Mouse (Mus musculus) limb, embryonic 11.5 days (tissue): ENCODE data around the gene Cfap97d1. TPM values are rescaled to one million over a fixed set of nuclear protein-coding genes. Genes with fewer than 3 reads are reported as not detected.

ENCODE experiments used
- ATAC-seq: fragments of 200-750 bp; cut with Nextera tagmentation; 2 replicates; pipeline ENCODE4 v1.8.0; 2017; ENCODE audit warnings: low read depth; ENCODE audit not compliant: insufficient number of reproducible peaks, low FRiP score, low TSS enrichment
- DNase-seq: peaks from one replicate; pipeline ENCODE4 v3.0.0-alpha.2; 2015; ENCODE audit warnings: low spot score
- H3K27ac ChIP-seq: fragments of 300-500 bp; sonication (generic); replicated peaks from 2 replicates; pipeline ENCODE4 v1.5.1; 2014; ENCODE audit warnings: low read depth, mild to moderate bottlenecking, low read length
- H3K27me3 ChIP-seq: fragments of 300-500 bp; sonication (generic); 2 replicates; pipeline ENCODE4 v1.6.1; 2014; ENCODE audit warnings: mild to moderate bottlenecking, low read length, mixed read lengths; ENCODE audit not compliant: control insufficient read depth, insufficient read depth
- H3K36me3 ChIP-seq: fragments of 300-500 bp; sonication (generic); 2 replicates; pipeline ENCODE4 v1.6.1; 2014; ENCODE audit warnings: mild to moderate bottlenecking, low read length, moderate library complexity, mixed read lengths; ENCODE audit not compliant: control insufficient read depth, insufficient read depth
- H3K4me1 ChIP-seq: fragments of 300-500 bp; sonication (generic); 2 replicates; pipeline ENCODE4 v1.6.1; 2014; ENCODE audit warnings: low read length, mixed read lengths; ENCODE audit not compliant: control insufficient read depth, insufficient read depth
- H3K4me2 ChIP-seq: fragments of 300-500 bp; sonication (generic); 2 replicates; pipeline ENCODE4 v1.6.1; 2014; ENCODE audit warnings: low read depth, mild to moderate bottlenecking, moderate library complexity; ENCODE audit not compliant: severe bottlenecking
- H3K4me3 ChIP-seq: fragments of 300-500 bp; sonication (generic); 2 replicates; pipeline ENCODE4 v1.5.1; 2014; ENCODE audit warnings: low read depth, low read length
- H3K9ac ChIP-seq: fragments of 300-500 bp; sonication (generic); 2 replicates; pipeline ENCODE4 v1.6.1; 2014; ENCODE audit warnings: mild to moderate bottlenecking, low read length
- H3K9me3 ChIP-seq: fragments of 300-500 bp; sonication (generic); 2 replicates; pipeline ENCODE4 v1.6.1; 2016; ENCODE audit warnings: low read length; ENCODE audit not compliant: control insufficient read depth
- WGBS: fragments of 180-500 bp; shearing (Covaris S2); extraction: QIAGEN DNeasy Blood & Tissue Kit; methylation state at CpG from one replicate; pipeline ENCODE4 v1.1.7; 2014; 5-methylcytosine and 5-hydroxymethylcytosine counted together
- polyA plus RNA-seq: library from polyadenylated mRNA; unstranded; fragments of >200 nt; fragmentation: Nextera tagmentation; extraction: Ambion mirVana; gene quantifications from 2 replicates; pipeline ENCODE4 v1.2.1, GENCODE M21; 2014

The Cfap97d1 gene
- polyA plus RNA-seq, 1 experiment from 2014 or later: not detected

DNA sequence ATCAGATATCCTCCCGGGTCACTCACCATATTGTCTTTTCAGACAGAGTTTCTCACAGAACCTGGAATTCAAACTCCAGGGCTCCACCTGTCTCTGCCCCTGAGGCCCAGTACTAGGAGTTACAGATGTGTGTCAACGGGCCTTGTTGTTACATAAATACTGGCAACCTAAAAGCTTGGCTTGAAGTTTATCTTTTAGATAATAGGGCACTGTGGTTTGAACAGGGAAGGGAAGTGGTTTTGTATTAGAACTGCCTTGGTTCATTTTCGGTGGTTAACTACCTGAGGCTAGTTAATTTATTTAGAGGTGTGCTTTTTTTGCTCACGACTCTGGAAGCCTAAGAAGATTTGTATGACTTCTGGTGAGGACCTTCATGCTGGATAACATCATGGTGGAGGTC is 30.6 kb upstream of the Cfap97d1 start:
- H3K9me3 ChIP-seq: no peaks in the 10 kb centered on the region
- whole genome bisulfite sequencing: 71% methylated on average over 4 of the region's 4 CpGs
- H3K4me3 ChIP-seq: no peak overlapping the region
- H3K27ac ChIP-seq: no peak overlapping the region
- no peak overlapping the region for H3K9ac ChIP-seq
- H3K4me1 ChIP-seq: peaks cover 6% of the 10 kb centered on the region; the same call in 1 of the 2 replicates
- H3K36me3 ChIP-seq: no peaks in the 10 kb centered on the region
- ATAC-seq (no peak), DNase-seq (no peak)
- no peak overlapping the region for H3K4me2 ChIP-seq
- no peaks in the 10 kb centered on the region for H3K27me3 ChIP-seq

GRCm38 (mm10) chr11:101957476-101957875 is 26.6 kb upstream of the Cfap97d1 start:
- Histone ChIP-seq H3K4me3 (no peak overlapping the region), H3K9me3 (no peaks in the 10 kb centered on the region), H3K27me3 (peaks cover 13% of the 10 kb centered on the region; the same call in 1 of the 2 replicates), H3K4me2 (no peak overlapping the region), H3K4me1 (peaks cover 6% of the 10 kb centered on the region; the same call in 1 of the 2 replicates), H3K27ac (no peak overlapping the region), H3K36me3 (no peaks in the 10 kb centered on the region), H3K9ac (no peak overlapping the region)
- 65% methylated on average over 5 of the region's 5 CpGs for WGBS
- ATAC-seq (no peak), DNase-seq (no peak)

DNA sequence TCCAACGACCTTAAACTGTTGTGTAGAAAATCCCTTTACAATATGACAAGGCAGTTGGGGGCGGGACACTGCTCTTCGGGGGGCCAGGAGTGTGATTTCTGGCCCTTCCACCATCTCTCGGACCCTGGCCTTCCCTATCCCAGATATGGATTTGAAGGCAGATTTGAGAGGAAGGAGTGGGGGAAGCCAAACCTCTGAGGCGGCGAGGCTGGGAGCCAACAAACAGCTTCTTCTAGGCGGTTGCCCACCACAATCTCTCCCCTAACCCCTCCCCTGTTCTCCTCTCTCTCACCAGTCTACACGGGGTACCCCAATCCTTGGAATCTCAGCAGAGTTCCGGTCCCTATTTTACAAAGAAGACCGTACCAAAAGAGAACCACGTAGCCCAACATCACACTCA is 21.0 kb upstream of the Cfap97d1 start:
- 2% methylated on average over 11 of the region's 11 CpGs for WGBS
- peak overlapping the region; percentile 91 for H3K4me2 ChIP-seq
- H3K4me1 ChIP-seq: peaks cover 16% of the 10 kb centered on the region
- peaks cover 53% of the 10 kb centered on the region for H3K27me3 ChIP-seq
- H3K4me3 ChIP-seq: peak overlapping the region; percentile 44; the same call in 1 of the 2 replicates
- no peaks in the 10 kb centered on the region for H3K36me3 ChIP-seq
- DNase-seq (peak; percentile 49), ATAC-seq (no peak)
- H3K9me3 ChIP-seq: no peaks in the 10 kb centered on the region
- H3K9ac ChIP-seq: no peak overlapping the region
- no peak overlapping the region for H3K27ac ChIP-seq

- DNase-seq: peak; percentile 67
- H3K36me3 ChIP-seq: no peaks in the 10 kb centered on the region
- peak overlapping the region; percentile 57 for H3K9ac ChIP-seq
- H3K27ac ChIP-seq: no peak overlapping the region
- no peak for ATAC-seq
- peak overlapping the region; percentile 44 for H3K4me3 ChIP-seq
- whole genome bisulfite sequencing: under 1% methylated on average over 78 of the region's 78 CpGs
- peaks cover 53% of the 10 kb centered on the region for H3K27me3 ChIP-seq
- H3K9me3 ChIP-seq: no peaks in the 10 kb centered on the region
- peaks cover 20% of the 10 kb centered on the region for H3K4me1 ChIP-seq
- peak overlapping the region; percentile 91 for H3K4me2 ChIP-seq
Observed at GRCm38 (mm10) chr11:101963473-101964291, 20.4 kb upstream of the Cfap97d1 start.

- H3K9me3 ChIP-seq: no peaks in the 10 kb centered on the region
- H3K27ac ChIP-seq: no peak overlapping the region
- H3K4me1 ChIP-seq: peaks cover 20% of the 10 kb centered on the region
- H3K27me3 ChIP-seq: peaks cover 53% of the 10 kb centered on the region
- H3K36me3 ChIP-seq: no peaks in the 10 kb centered on the region
- H3K4me2 ChIP-seq: no peak overlapping the region
- ATAC-seq (no peak), DNase-seq (peak; percentile 46)
- 0% methylated on average over 8 of the region's 8 CpGs for WGBS
- H3K4me3 ChIP-seq: peak overlapping the region; percentile 44; the same call in 1 of the 2 replicates
- H3K9ac ChIP-seq: no peak overlapping the region
Observed at GRCm38 (mm10) chr11:101964647-101965046, 19.4 kb upstream of the Cfap97d1 start.

- ATAC-seq: no peak
- no peak overlapping the region for H3K27ac ChIP-seq
- peaks cover 20% of the 10 kb centered on the region for H3K4me1 ChIP-seq
- H3K36me3 ChIP-seq: no peaks in the 10 kb centered on the region
- WGBS: 7% methylated on average over 2 of the region's 2 CpGs
- peak; percentile 27 for DNase-seq
- H3K27me3 ChIP-seq: peaks cover 53% of the 10 kb centered on the region
- no peak overlapping the region for H3K4me2 ChIP-seq
- H3K4me3 ChIP-seq: no peak overlapping the region
- no peaks in the 10 kb centered on the region for H3K9me3 ChIP-seq
- H3K9ac ChIP-seq: no peak overlapping the region
Observed at GRCm38 (mm10) chr11:101965553-101965952, 18.5 kb upstream of the Cfap97d1 start.

GRCm38 (mm10) chr11:101966965-101967614 is 17.0 kb upstream of the Cfap97d1 start, which contains the start of gene Sost:
Sost (minus strand) TSS chr11:101967015.
- Histone ChIP-seq H3K36me3 (no peaks in the 10 kb centered on the region), H3K9ac (no peak within 1 kb of the TSS), H3K9me3 (no peaks in the 10 kb centered on the region), H3K27ac (no peak within 1 kb of the TSS), H3K4me1 (peaks cover 20% of the 10 kb centered on the region), H3K4me2 (no peak within 1 kb of the TSS; the same call in 1 of the 2 replicates), H3K4me3 (peak within 1 kb of the TSS; percentile 3; the same call in 1 of the 2 replicates), H3K27me3 (peaks cover 42% of the 10 kb centered on the region)
- ATAC-seq (no peak), DNase-seq (no peak)
- 19% methylated on average over 10 of the region's 10 CpGs for WGBS

DNA sequence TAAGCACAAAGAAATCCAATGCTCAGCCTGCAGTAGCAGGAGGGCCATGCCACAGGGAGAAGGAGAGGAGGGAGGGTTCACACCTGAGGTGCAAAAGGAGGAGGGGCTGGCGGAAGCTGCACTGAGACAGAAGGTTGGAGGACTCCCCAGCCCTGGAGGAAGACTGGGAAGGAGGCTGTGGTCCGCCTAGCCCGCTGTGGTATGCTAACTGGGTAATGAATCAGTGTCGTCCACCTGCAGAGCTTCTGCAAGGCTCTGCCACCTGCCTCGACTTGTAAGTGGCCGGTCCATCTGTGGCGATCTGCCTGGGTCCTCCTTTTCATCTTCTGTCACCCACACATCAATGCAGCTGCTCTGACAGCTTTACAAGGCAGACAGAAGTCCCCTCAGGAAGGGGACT is 15.8 kb upstream of the Cfap97d1 start:
- H3K27me3 ChIP-seq: peaks cover 38% of the 10 kb centered on the region
- 0 out of 2 replicates have a peak, but pooled peaks have one; percentile 32 for ATAC-seq
- H3K4me1 ChIP-seq: peaks cover 27% of the 10 kb centered on the region
- H3K4me3 ChIP-seq: no peak overlapping the region
- H3K9me3 ChIP-seq: no peaks in the 10 kb centered on the region
- no peak for DNase-seq
- H3K36me3 ChIP-seq: no peaks in the 10 kb centered on the region
- WGBS: 0% methylated on average over 7 of the region's 7 CpGs
- H3K4me2 ChIP-seq: no peak overlapping the region
- no peak overlapping the region for H3K27ac ChIP-seq
- no peak overlapping the region for H3K9ac ChIP-seq
